Mouse (Mus musculus) lung, postnatal 0 days (tissue): ENCODE measurements at regions not wholly inside any gene's neighbourhood (a gene's known extent, or its start where the extent isn't known, plus 50 kb on each side); places are given as distances from the start of the nearest gene placed in this dataset.

Source experiments
- CTCF ChIP-seq: IDR thresholded peaks from 2 replicates; pipeline ENCODE4 v1.5.1; 2016; ENCODE audit warnings: antibody characterized with exemption, mild to moderate bottlenecking
- EP300 ChIP-seq: IDR thresholded peaks from 2 replicates; pipeline ENCODE4 v1.6.1; 2016; ENCODE audit warnings: antibody characterized with exemption, mild to moderate bottlenecking, control low read depth

GRCm38 (mm10) chr10:73039551-73039950 lies 59.6 kb upstream of the Pcdh15 start:
- TF ChIP-seq CTCF = no peak
- no peak for TF ChIP-seq EP300
